Mouse (Mus musculus): ENCODE results near the gene Bhmt. TPM values are rescaled to one million over a fixed set of nuclear protein-coding genes. Genes with fewer than 3 reads are reported as not detected.
"Not testable (repeated sequence)": the region's sequence is repeated elsewhere in the genome, so short reads cannot be mapped to it uniquely, and the experiment has no call there.

The Bhmt gene
- total RNA-seq, 2 experiments from 2014 or later, result 0.17 TPM; not detected in 1

DNA sequence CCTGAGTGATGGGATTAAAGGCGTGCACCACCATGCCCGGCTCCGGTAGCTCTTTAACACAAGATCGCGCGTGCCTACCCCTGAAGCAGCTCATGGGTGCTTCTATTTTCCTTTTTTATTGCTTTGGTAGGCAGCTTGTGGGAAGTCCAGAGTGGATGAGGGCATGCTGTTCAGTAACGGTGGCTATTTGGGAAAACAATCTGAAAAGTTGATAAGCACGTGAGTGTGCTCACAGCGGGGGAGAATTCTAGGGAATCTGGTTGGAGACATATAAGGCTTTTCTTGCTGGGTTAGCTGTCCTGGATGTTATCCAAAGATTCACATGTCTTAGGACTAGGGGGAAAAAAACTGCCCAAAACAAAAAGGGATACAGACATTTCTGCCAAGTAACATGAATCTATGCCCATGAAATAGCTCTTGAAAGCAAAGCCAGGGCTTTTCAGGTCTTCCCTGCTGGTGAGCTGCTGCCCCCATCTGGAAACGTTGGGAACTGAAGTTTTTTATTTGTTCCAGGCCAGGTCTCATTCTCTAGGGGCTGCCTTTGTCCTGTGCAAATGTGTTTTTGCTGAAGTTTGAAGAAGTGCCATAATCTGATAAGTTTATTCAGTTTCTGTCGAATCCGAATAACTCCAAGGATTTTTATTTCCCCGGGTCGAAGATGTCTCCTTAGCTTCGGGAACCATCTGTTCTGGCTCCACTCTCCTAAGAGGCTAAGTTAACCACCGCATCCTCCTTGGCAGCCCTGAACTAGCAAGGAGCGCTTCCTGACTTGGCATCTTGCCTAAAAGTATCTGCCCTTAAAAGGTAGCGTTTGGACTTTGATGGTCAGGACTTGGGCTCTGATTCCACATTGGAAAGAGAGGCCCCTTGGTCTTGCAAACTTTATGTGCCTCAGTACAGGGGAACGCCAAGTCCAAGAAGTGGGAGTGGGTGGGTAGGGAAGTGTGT, 24.8 kb downstream of the Bhmt start:
- DNase-seq (ENCODE audit: low spot score in 2 of 2), result peak; percentile 80 to 88
- intact Hi-C loops (cut with DNase I), result loop anchor here (5.0 kb wide), 3 partner anchors 116 to 861 kb away; partner anchors contain the start of gene Jmy

DNA sequence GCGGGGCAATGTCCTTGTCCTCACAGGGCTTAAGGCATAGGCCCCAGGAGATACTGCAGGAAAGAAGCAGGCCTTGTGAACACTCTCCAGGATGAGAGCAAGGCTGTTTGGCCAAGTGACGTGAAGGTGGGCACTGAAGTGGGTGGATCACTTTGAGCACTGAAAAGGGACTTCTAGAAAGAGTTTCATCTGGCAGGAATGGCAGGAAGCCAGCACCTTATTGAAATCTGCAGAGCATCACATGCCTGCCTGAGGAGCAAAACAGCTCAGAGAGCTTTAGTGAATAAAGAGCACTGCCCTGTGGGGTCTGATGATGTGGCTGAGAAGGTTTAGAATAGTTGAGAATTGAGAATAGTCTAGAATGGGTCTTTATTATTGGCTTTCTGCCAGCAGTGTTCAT, 29.3 kb downstream of the Bhmt start:
- intact Hi-C loops (cut with DNase I), result loop anchor here (10.0 kb wide), 1 partner anchor 304 kb away; no protein-coding TSS in a partner anchor
- peak; percentile 17 to 26 for DNase-seq (ENCODE audit: low spot score in 2 of 2)

- DNase-seq (ENCODE audit: low spot score in 2 of 2), result peak; percentile 14 to 67
- intact Hi-C loops (cut with DNase I), result loop anchor here (10.0 kb wide), 1 partner anchor 303 kb away; no protein-coding TSS in a partner anchor
Observed at GRCm38 (mm10) chr13:93607701-93608100, 30.1 kb downstream of the Bhmt start.

GRCm38 (mm10) chr13:93606868-93607578, 30.7 kb downstream of the Bhmt start:
- peak; percentile 17 to 25 for DNase-seq (ENCODE audit: low spot score in 2 of 2)

DNA sequence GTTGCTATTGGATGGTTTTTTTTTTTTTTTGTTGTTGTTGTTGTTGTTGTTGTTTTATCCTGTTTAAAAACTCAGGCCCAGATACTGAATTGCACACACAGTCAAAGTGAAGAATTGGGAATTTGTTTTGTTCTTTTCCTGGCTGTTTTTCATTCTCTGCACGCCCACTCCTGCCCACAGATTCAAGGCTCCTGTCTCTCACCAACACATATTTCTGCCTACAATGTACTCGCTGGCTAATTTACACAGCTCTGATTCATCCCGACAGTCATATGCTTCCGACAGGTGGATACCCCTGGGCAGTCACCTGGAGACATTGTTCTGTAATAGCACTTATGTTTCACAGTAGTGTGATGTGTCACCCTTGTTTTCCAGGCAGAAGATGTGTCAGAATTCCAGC, 33.1 kb downstream of the Bhmt start:
- DNase-seq (ENCODE audit: low spot score in 2 of 2), result peak; percentile 18 to 27
- intact Hi-C loops (cut with DNase I), result loop anchor here (5.0 to 10.0 kb wide), 2 partner anchors 37 to 300 kb away; no protein-coding TSS in a partner anchor

More at GRCm38 (mm10) chr13:93606868-93607578, 30.7 kb downstream of the Bhmt start:
- intact Hi-C loops (cut with DNase I), result loop anchor here (10.0 kb wide), 1 partner anchor 302 kb away; no protein-coding TSS in a partner anchor

GRCm38 (mm10) chr13:93601527-93601926, 36.2 kb downstream of the Bhmt start:
- intact Hi-C loops (cut with DNase I), result loop anchor here (5.0 to 10.0 kb wide), 2 partner anchors 34 to 297 kb away; no protein-coding TSS in a partner anchor
- no peak for DNase-seq (ENCODE audit: low spot score in 2 of 2)

DNA sequence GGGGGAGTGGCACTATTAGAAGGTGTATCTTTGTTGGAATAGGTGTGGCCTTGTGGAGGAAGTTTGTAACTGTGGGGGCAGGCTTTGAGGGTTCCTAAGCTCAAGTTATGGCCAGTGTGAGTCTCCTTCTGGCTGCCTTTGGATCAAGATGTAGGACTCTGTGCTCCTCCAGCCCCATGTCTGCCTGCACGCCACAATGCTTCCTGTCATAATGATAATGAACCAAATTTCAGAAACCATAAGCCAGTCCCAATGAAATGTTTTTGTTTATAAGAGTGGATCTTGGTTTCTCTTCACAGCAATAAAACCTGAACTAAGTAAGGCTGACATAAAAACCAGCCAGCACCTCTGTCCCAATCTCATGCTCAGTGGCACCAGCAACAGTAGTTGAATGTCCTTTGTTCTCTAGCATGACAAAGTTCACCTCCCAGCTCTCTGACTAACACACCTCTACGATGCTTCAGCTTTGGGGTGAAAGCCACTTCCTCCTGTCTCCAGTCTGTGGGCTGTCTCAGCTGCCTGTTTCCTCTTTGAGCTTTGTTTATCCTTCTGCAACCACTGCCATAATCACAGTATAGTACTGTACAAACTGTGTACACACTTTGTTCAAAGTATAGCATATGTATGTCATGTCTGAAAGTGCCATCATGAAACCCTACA, 44.6 kb downstream of the Bhmt start:
- intact Hi-C loops (cut with DNase I), result no loop called here

DNA sequence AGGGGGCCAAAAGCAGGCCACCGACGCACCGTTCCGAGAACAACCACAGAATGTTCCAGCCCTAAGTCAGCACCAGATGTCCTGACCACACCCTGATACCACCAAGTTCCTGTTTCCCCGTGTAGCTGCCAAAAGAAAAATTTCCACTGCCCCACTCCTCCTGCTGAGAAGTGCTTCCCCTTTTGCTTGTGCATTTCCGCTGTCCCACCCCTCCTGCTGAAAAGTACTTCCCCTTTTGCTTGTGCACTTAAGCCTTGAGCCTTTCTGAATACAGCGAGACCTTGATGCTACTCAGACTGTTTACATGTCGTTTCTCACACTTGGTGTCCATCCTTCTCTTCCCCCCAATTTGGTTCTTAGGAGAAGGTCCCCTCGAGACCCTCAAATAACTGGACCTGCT, 55.2 kb downstream of the Bhmt start:
- DNase-seq (ENCODE audit: low spot score in 2 of 2); intact Hi-C loops (cut with DNase I): not testable (repeated sequence)

More for the DNA sequence above, 44.6 kb downstream of the Bhmt start:
- no peak for DNase-seq (ENCODE audit: low spot score in 2 of 2)

DNA sequence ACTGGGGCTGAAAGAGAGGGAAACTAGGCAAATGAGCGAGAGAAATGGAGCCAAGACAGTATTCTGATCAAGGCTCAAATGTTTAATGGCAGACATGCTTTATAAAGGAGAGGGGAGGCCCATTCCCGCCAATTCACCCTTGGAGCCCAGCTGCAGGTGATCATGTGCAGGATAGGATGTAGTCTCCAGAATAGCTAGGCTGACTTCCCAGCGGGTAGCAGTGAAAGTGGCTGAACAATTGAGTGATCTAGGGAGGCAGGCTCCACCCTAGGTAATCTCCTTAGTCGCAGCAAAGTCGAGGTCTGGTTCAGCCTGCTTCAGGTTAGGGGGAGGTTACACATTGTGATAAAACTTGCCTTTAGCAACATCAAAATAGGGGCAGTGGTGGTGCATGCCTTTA, 57.3 kb downstream of the Bhmt start:
- intact Hi-C loops (cut with DNase I), result no loop called here
- DNase-seq (ENCODE audit: low spot score in 2 of 2), result no peak

DNA sequence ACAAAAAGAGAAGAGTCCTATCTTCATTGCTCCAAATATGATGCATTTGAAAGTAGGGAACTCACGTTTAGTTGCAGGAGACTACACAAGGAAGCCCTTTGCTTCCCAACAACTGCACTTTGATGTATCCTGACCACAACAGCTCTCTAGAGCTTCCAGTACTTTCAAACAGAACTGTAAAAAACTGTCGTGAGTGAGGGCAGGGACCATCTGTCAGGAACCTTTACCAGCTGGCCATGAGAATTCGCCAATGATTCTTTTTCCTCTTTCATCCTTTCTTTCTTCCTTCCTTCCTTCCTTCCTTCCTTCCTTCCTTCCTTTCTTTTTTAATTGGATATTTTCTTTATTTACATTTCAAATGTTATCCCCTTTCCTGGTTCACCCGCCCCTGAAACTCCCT, 68.1 kb downstream of the Bhmt start:
- DNase-seq (ENCODE audit: low spot score in 2 of 2), result no peak

More for the DNA sequence above, 68.1 kb downstream of the Bhmt start:
- intact Hi-C loops (cut with DNase I), result loop anchor here (5.0 kb wide), 1 partner anchor 33 kb away; no protein-coding TSS in a partner anchor

Other genes starting within 250 kb of the Bhmt start
- 10 to 100 TPM; 35.9 to 40.1 TPM for gene Jmy, start 138.2 kb downstream of the Bhmt start, total RNA-seq (2021)
- gene Bhmt2, start 36.3 kb upstream of the Bhmt start, total RNA-seq (2021), result under 1 TPM; 0.38 to 0.64 TPM
- under 1 TPM; 0.90 to 0.93 TPM for gene Dmgdh, start 36.5 kb upstream of the Bhmt start, total RNA-seq (2021)
- gene Arsb, start 133.7 kb upstream of the Bhmt start, total RNA-seq (2021), result 100 to 1,000 TPM in 1 of 2 experiments, 10 to 100 TPM in 1; 100.0 to 100 TPM

Data from left cerebral cortex, postnatal 14 days (tissue).